Mouse (Mus musculus): ENCODE data around the gene G6pc3.

- TF ChIP-seq CTCF (IDR thresholded peaks at IDR 0.05; ENCODE audit: low read depth) (no peak), EP300 (IDR thresholded peaks at IDR 0.05; ENCODE audit: low read depth) (no peak)
These were observed 27.4 kb downstream of the G6pc3 start for GRCm38 (mm10) chr11:102216886-102217240.
